Mouse (Mus musculus) embryo, embryonic 10.5 days (tissue): ENCODE measurements around the gene H3f3a.

Experiments used
- DNase-seq: peaks from one replicate; pipeline ENCODE4 v3.0.0-alpha.2; 2015; ENCODE audit warnings: low spot score

The H3f3a gene

DNA sequence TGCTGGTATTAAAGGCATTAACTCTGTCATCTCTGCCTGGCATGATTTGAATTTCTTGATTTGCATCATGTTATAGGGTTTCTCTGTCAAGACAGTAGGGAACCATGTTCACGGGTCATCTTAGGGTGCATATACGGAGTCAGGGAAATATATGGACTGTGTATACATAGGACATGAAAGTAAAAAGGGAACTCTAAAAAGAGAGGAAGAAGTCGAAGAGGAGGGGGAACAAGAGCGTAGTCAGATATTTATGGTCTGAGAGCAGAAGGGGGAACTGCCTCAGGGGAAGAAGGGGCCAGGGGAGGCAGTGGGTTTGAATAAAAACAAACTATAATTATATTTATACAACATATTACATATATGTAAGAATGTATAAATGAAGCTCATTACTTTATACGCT, 8.5 kb upstream of the H3f3a start:
- DNase-seq, result no peak

DNA sequence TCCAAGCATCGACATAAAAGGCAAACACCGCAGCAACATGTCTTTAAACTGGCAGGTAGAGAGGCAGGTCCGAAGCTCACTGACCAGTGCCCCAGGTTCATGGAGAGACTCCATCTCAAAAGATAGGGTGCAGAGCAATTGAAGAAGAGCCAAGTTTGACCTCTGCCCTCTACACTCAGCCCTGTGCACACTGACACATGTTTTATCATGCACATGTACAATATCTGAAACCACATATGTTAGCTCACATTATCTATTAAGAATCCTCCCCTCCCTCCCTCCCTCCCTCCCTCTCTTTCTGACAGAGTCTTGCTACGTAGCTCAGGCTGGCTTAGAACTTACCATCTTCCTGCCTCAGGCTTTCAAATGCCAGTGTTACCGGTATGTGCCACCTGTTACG, 7.4 kb upstream of the H3f3a start:
- DNase-seq, result no peak

DNA sequence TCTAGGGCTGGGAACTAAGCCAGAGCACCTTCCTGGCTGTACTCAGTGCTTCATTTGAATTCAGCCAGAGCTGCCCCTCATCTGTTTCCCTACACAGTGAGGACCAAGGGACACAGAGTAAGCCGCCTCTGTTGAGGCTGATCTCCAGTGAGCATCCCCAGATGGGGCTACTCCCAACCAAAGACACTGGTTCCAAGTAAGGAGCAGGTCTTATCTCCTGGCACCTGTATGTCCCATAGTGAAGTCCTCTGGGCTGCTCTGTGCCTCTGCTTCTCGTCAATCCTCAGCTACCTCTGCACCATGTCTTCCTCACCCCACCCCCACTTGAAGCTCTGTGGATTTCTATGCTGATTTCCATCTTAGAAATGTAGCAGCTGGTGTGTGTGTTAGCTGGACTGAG, 4.3 kb upstream of the H3f3a start:
- DNase-seq, result no peak

DNA sequence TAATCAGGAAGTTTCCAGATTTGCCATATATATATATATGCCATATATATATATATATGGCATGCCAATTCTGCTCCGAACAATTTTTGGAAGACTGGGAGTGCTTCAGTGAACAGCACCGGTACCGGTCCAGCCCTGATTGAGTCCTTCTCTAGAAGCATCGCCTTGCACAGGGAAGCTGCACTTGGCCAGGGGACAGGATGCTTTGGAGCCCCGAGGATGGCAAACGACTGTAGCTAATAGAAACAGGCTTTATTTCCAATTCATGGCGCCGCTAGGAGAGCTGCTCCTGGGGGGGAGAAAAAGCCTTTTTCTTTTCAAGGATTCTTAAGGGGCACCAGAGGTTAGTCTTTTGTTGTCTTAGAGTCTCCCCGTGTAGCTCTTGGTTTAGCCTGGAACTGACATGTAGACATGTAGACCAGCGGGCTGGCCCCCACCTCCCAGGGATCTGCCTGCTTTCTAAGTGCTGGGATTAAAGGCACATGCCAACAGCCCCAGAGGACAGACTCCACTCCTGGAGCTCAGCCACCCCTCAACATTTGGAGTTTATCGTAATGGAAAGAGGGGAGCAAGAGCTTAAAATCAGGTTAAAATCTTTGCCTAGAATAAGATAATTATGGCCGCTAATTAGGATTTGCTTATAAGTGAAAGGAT, 1.8 kb upstream of the H3f3a start:
- DNase-seq, result peak; percentile 31

DNA sequence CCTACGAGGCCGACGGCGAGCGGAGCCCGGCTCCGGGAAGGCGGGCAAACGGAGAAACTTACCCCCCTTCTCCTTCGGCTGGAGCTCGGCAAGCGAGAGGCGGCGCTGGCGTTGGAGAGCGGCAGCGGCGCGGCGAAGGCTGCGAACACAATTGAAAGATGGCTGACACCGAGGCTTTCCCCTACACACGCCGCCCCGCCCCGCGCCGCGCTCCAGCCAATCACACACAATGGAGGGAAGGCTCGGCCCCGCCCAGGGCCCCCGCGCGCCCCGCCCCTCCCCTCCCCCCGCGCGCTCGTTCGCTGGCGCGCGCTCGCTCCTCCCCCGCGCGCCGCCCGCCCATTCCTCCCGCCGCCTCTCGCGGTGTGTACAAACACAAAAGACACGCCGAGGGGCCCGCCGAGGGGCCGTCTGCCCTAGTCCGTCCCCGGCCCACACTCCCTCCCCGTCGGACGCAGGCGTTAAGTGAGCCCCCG, 296 bp downstream of the H3f3a start:
- DNase-seq, result peak; percentile 94

DNA sequence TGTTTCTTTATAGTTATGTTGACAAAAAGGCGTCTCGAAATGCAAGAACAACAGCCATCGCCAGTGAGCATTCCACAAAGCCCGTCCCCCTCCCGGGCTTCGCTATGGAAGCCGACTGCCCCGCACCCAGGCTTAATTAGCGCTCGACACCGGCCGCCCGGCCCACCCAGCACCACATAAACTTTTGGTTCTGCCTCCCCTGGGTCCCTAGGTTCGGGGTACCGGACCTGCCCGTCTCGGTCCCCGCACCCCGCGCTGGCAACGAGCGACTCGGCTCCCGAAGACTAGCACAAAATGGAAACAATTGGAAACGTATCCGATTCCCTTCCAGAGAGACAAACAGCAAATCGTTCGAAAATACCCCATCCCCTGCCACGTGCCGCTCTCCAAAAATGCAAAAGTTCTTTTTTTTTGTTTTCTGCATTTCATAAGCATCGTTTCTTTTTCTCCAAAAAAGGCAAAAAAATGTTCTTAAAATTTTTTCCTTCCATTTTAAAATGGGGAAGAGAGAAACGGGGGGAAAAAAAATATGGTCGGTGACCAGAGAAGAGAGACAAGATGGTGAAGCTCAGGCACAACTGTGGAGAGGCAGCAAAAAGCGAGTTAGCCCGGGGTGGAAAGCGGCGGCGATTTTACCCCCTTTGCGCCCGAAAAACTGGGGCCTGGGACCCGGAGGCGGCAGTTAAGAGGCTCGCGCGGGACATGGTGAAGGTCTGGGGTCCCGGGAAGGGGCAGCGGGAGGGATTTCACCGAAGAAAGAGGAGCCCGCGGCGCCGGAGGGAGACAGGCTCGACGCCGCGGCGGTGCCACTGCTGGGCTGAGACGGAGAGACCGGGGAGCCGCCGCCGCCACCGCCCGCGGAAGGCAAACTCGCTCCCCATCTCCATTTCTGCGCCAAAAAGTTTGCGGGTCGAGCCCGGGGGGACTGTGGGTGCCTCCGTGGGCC, 1.0 kb downstream of the H3f3a start:
- DNase-seq, result peak; percentile 73

DNA sequence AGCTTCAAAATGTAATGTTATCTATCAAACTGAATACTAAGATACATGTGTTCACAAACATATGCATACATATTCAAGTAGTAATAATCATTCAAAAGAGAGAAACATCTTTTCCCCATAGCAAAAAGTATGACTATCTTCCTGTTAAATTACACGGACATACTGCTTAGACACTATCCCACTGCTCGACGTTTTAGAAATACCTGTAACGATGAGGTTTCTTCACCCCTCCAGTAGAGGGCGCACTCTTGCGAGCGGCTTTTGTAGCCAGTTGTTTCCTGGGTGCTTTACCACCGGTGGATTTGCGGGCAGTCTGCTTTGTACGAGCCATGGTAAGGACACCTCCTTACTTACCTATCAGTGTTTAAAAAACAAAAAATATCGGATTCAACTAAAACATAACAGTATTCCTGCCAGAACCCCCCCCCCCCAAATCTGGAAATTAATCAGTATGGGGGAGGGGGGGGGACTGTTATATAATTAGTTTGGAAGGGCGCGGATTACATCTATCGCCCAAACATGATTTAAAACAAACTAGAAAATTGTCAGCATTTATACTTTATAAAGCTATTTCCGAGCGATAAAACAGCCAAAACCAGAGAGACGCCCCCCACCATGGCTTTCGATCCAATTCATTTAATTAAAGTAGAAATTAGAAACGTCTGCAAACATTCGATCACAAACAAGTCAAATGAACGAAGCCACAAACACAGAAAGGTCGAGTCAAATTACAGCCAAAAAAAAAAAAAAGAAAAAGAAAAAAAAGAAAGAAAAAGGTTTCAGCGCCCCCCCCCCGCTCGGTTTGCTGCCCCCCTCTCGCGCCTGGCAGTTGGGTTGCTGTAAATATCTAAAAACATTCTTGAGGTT, 1.9 kb downstream of the H3f3a start:
- peak; percentile 56 for DNase-seq

DNA sequence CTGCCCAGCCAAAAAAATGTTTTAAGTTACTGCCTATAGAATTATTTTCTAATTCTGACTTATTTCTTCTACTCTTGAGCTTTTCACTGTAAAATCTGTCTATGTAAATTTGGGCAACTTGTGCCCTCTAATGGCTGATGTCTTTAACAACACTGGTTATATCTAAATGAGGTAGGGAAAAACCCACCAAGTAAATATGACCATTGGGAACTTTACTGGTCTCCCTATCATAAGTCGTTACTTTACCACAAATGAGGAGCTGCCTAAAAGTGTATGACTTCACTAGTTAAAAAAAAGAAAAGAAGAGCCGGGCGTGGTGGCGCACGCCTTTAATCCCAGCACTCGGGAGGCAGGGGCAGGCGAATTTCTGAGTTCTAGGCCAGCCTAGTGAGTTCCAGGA, 2.8 kb downstream of the H3f3a start:
- peak; percentile 32 for DNase-seq

DNA sequence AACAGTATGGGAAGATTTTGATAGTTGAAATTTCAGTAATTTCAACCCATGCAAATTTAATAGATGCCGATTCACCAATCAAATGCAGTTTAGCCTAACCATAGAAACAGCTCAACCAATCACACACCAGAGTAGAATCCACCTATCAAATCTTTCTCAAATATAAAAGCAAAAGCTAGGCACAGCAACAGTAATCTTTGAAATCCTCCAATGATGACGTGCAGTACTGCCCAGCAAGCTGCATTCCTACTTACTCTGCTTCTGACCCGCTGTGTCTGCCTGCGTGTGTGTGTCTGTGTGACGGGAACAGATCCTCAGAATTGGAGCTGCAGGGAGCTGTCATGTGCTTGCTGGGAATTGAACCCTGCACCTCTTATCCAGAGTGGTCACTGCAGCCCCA, 4.9 kb downstream of the H3f3a start:
- no peak for DNase-seq

DNA sequence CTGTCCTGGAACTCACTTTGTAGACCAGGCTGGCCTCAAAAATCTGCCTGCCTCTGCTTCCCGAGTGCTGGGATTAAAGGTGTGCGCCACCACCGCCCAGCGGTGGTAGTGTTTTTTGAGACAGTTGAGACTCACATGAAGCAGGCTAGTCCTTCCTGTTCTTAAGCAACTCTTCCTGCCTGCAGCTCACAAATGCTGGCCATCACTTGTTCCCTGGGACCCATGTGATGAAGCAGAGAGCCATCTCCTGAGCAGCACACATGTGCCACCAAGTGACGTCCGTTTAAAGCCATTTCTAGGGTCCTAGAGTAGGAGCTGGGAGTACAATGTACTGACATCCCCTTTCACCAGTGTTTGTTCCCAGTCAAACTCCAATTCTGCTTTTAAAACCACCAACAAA, 9.9 kb downstream of the H3f3a start:
- DNase-seq, result no peak

DNA sequence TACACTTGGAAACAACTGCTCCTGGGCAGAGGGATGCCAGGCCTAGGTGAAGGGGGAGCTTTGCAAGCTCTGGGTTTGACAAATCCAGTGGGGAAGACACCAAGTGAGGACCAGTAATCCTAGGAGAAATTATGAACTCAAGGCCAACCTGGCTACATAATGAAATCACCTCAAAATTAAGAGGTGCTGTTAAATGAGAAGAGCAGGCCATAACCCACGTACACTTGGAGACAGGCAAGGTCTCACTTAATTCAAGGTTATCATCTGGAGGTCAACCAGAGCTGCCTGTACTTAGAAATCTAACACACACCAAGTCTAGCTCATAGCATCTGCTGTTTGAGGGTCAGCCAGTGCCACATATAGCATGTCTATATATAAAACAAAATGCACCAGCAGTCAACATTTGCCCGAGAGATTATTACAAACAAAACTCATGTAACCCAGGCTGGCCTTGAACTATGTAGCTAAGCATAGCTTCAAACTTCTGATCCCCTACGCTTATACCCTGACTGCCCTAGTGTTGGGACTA, 12.2 kb downstream of the H3f3a start:
- DNase-seq, result no peak

DNA sequence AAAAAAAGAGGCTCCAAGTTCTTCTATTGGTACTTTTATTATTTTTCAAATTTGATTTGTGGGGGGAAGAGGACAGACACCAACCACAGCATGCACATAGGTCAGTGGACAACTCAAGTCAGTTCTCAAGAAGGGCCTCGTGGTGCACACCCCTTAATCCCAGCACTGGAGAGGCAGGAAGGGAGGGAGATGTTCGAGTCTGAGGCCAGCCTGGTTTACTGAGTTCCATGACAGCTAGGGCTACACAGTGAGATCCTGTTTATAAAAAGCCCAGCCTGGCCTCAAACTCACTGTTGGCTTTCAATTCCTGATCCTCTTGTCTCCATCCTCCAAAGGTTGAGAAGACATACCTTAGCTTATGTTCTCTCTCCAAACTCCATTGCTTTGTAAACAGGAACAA, 12.9 kb downstream of the H3f3a start:
- no peak for DNase-seq

DNA sequence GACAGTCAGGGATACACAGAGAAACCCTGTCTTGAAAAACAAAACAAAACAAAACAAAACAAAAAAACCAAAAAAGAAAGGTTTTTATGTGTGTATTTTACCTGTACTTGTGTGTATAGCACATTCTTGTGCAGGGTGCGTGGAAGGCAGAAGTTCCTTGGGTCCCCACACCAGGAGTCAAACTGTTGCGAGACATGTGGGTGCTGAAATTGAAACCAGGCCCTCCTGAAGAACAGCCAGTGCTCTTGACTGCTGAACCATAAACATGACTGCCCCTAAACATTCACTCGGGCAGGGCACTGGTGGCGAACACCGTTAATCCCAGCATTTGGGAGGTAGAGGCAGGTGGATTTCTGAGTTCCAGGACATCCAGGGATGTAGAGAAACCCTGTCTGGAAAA, 13.7 kb downstream of the H3f3a start:
- DNase-seq, result no peak

DNA sequence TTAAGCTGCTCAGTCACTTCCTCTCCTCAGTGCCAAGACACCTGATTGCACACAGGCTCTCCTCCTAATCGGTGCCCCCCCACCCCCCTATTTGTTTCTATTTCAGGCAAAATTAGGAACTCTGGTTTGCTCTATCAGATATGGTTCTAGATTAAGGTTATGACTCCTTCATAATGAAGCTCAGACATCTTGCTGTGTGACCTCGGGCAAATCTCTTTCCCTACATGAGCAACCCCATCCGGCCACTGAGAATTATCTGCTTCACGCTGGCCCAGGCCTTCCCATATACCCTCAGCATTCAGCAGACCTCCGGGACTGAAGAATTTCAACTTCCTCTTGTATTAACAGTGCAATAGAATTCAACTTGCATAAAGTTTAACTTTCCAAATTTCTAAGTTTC, 14.5 kb downstream of the H3f3a start:
- DNase-seq, result no peak

DNA sequence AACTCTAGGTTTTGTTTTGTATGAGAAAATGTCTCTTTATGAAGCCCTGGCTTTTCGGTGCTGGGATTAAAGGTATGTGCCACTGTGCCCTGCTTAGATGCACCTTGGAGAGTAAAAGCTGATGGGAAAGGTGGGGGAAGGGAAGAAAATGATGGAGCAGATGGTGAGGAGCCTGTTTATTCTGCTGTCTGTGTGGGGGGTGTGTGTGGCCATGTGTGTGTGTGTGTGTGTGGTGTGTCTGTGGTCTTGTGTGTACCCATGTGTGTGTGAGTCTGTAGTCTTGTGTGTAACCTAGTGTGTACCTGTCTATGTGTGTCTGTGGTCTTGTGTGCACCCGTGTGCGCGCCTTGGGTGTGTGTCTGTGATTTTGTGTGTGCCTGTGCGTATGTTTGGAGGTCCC, 15.1 kb downstream of the H3f3a start:
- no peak for DNase-seq

DNA sequence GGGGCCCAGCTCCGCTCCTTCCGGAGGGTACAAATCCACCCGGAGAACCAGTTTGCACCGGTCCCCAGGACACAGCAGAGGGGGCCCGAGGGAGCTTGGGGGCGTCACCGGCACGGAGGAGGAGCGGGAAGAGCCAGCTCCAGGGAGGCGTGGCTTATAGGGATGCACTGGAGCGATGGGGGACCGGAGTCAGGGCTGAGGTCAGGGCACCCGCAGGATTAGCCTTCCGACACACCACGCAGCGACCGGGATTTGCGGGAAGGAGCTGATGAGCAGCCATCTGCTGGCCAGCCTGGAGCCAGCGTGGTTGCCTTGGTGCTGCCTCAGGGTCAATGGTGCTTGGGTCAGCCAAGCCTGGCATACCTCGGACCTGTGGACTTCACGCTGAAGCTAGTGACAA, 19.6 kb downstream of the H3f3a start:
- DNase-seq, result peak; percentile 84

DNA sequence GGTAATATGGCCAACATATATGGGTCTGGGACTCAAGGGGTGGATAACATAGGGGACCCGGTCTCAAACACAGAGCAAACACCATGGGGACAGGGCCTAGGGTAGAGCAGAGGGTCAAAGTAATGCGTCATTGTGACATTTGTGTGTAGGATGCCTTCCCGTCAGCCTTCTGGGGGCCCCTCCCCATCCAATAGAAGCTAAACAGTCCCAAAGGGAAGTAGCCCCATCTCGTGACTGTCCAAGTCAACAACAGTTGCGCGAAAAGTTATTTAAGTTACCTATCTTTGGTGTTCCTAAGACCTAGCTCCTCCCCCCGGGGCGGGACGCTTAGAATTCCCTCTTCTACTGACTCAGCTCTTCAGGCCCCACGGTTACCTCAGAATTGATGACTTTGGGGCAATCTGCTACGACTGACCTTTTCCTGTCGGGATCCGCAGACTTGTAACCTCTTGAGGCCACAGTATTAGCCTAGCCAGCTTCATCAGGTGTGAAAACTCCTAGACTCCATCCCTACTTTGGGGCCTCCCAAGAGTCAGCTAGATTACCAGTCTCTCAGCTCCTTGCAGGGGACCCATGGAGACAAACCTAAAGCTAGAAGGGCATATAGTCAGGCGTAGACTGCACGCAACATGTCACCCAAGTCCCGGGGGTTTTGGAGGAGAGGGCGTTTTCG, 20.2 kb downstream of the H3f3a start:
- peak; percentile 64 for DNase-seq

DNA sequence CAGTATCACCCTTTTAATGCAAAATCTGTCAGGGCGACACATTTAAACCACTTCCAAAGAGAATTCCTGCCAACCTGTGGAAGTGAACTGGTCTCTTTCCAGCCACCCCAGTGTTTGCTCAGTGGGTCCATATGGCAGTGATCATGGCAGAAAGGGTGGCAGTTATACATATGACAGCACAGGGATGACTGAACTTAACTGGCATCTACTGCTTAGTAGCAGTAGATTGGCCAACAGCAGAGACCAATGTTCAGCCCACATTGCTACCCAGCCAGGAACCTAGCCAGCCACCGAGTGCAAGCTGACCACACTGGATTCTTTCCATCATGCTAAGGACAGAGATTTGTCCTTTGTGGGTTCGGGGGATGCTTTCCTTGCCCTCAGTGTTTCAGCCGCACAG, 20.9 kb downstream of the H3f3a start:
- no peak for DNase-seq

DNA sequence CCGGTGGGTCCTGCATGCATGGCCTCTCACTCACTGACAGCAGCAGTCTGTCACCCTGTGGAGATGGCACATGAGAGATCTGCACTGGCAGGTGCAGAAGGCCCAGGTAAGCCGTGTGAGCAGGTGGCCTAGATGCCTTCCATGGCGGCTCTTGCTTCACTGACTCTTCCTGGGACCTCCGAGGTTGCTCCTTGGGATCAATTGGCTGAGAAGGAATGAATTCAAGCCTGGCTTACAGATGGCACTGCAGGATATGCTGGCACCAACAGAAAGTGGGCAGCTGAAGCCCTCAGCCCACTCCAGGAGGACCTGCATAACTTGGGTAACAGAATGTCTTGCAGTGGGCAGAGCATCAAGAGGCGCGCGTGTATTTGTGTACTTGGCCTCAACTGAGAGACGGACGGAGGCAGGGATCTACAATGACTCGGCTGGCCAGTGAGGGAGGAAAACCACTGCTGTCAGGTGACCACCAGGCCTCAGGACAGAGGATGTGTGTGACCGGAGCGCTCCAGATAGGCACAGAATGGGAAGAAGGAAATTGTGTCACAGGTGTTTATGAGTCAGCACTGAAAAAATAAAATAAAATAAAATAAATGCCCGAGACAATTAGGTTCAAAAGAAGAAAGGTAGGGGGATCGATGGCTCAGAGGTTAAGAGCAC, 21.8 kb downstream of the H3f3a start:
- no peak for DNase-seq

DNA sequence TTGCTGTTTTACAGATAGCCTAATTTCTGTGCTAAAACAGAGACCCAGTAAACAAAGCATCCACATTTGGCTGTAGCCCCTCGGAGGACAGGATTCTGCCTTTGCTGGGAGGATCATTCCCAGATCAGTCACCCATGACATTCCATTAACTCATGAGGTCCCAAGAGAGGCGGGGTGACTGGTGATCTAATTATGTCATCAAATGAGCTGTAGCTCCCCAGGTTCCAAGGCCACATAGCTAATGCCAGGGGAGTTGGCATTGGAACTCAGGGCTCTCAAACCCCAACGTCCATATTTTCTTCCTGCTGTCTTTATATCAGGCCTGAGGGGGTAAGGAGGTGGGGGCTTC, 30.2 kb downstream of the H3f3a start:
- no peak for DNase-seq

DNA sequence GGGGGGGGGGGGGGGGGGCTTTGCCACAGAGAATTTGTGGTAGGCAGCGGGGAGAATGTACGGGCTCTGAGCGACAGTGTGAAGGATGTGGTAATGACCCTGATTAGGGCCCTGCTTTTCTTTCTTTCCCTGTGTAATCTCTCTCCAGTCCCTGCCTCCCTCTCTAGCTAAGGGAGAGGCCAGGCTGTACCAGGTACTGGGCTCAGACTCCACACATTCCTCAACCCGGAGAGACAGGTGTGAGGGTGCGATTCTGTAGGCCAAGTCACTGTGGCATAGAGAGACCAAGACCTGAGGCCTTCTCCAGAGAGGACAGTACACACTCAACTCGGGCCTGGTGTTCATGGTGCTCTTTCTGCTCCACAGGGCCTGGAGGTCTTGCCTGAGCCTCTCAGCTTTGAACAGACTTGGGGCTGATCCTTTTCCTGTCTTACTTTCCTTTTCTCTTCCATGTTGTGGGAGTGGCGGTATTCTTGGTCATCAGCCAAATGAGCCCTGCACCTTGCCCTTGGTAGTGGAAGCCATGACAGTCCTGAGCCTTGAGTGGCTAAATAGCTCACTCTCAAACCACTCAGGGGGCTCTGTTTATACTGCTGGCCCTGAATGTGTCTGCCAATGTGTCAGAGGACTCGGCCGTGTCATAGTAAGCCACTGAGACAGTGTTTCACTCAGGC, 30.7 kb downstream of the H3f3a start:
- DNase-seq, result no peak
